Mouse (Mus musculus) macrophage (primary cell): Measurements from ENCODE around the gene 4930568D16Rik. TPM values are rescaled to one million over a fixed set of nuclear protein-coding genes. Genes with fewer than 3 reads are reported as not detected.

Source experiments
- H3K27ac ChIP-seq: fragments of 350-480 bp; formaldehyde crosslinking; 2 replicates; pipeline ENCODE4 v1.9.0; 2021
- H3K36me3 ChIP-seq: fragments of 350-480 bp; formaldehyde crosslinking; 2 replicates; pipeline ENCODE4 v1.9.0; 2021; ENCODE audit errors: inconsistent target
- H3K4me3 ChIP-seq: fragments of 350-480 bp; formaldehyde crosslinking; 2 replicates; pipeline ENCODE4 v1.9.0; 2021; ENCODE audit errors: inconsistent target
- H3K79me2 ChIP-seq: fragments of 350-480 bp; formaldehyde crosslinking; 2 replicates; pipeline ENCODE4 v1.9.0; 2021; ENCODE audit errors: inconsistent target
- WGBS: methylation state at CpG from one replicate; pipeline ENCODE4 v1.1.7; 2026; ENCODE audit warnings: inconsistent platforms; ENCODE audit not compliant: missing documents; 5-methylcytosine and 5-hydroxymethylcytosine counted together
- polyA plus RNA-seq: library from polyadenylated mRNA; stranded (reverse); fragments of 250-400 nt; gene quantifications from 3 replicates; pipeline ENCODE4 v1.2.4, GENCODE M21; 2018; ENCODE audit warnings: inconsistent platforms

Gene 4930568D16Rik
- polyA plus RNA-seq, 1 experiment from 2014 or later = not detected

DNA sequence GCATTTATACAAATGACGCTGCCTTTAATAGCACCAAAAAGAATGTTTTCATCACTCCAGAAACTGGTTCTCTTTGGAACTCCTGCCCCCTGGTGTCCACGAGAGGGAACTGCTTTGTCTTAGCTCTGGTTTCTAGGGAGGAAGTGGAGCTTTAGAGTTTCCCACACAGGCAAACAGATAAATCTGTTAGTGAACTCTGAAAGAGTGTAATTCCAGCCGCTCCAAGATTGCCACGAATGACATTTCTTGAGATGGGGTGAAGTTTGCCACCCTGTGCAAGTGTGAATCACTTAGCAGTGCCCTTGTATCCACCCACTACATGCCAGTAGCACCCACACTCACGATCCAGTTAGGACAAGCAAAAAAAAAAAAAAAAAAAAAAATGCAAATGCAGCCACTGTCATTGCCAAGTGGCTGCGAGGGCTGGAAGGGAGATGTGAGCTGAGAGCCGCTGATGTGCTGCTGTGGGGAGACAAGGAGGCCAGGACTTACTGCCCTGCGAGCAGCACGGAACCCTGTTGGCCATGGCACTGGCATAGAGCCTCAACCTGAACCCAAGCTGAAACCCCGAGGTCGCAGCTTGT is 30.2 kb upstream of the 4930568D16Rik start:
- WGBS = 39% methylated on average over 11 of the region's 11 CpGs
- Histone ChIP-seq H3K36me3 (peaks cover 22% of the 10 kb centered on the region), H3K4me3 (no peak overlapping the region), H3K27ac (no peak overlapping the region), H3K79me2 (no peaks in the 10 kb centered on the region)

DNA sequence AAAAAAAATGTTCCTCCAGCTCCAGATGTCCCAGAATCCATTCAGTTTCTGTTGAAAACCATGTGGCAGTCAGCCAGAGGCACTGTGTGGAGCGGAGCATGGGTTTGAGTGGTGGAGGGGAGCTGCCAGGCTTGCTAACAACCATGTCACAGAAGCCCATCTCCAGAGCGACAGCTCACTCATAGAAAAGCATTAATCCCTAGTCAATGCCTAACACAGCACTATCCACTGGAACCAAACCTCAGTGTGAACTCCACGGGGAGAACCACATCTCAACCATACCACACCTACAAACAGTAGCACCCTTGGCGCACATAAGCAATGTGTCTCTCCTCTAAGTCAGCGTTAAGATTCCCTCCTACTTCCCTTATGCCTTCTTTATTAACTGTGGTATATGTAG is 29.6 kb upstream of the 4930568D16Rik start, which contains the start of gene 4930402F06Rik:
4930402F06Rik (minus strand) TSS at position 80 of the 400 bp plus-strand sequence.
- WGBS = 70% methylated on average over 5 of the region's 5 CpGs
- no peaks in the 10 kb centered on the region for H3K79me2 ChIP-seq
- H3K4me3 ChIP-seq = no peak within 1 kb of the TSS
- peaks cover 17% of the 10 kb centered on the region for H3K36me3 ChIP-seq
- H3K27ac ChIP-seq = no peak within 1 kb of the TSS

DNA sequence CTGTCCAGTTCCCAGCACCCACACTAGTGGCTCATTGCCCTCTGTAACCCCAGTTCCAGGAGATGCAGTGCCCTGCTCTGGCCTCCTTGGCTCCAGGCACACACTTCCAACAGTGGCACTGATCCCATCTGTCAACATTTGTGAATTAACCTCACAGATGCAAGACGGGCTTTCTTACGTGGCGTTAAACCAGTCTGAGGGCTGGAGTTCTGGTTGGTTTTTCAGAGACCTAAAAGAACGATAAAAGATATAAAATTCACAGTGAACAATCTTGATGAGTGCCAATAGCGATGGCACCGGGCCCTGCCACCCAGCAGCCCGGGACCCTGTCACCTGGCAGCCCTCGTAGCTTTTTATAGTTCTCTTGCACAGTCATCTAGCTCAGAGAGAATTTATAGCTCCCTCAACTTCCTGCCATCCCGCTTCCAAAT is 17.9 kb upstream of the 4930568D16Rik start:
- H3K4me3 ChIP-seq = no peak overlapping the region

DNA sequence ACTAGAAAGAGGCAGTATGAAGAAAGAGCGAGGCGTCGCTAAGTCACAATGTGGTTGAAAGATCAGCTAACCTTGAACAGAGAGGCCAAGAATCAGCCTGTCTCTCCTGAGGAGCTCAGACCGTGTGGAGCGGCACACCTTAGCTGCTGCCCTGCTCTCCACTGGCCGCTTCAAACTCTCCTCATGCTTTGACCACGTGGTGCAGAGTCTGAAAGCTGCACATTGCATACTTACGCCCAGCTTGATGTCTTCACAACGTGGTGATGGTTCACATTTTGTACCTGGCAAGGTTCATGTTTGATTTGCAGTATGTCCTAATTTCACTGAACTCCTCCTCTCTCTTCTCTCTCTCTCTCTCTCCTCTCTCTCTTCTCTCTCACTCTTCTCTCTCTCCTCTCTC is 11.8 kb upstream of the 4930568D16Rik start:
- Histone ChIP-seq H3K79me2 (no peaks in the 10 kb centered on the region), H3K27ac (no peak overlapping the region), H3K36me3 (no peaks in the 10 kb centered on the region), H3K4me3 (no peak overlapping the region)
- WGBS = 85% methylated on average over 9 of the region's 9 CpGs

More for the DNA sequence above, 17.9 kb upstream of the 4930568D16Rik start:
- 78% methylated on average over 9 of the region's 9 CpGs for WGBS
- Histone ChIP-seq H3K36me3 (no peaks in the 10 kb centered on the region), H3K79me2 (no peaks in the 10 kb centered on the region), H3K27ac (no peak overlapping the region)

DNA sequence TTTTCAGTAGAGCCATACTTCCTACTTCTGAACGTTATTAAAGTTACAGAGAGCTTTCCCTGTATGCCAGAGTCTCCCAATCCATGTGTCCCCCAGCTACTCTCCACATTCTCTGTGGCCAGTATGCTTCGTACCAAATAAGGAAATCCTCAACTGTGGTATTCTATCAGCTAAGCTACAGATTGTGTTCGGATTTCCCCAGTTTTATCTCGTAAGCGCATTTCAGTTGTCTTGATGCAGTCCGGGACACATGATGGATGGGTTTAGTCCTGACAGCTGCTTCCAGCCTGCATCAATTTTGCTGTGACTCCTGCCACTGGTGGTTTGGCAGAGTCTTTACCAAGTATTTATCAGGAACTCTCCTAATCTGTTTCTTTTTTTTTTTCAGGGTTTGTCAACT is 10.1 kb upstream of the 4930568D16Rik start:
- Histone ChIP-seq H3K4me3 (no peak overlapping the region), H3K36me3 (no peaks in the 10 kb centered on the region), H3K79me2 (no peaks in the 10 kb centered on the region), H3K27ac (no peak overlapping the region)
- 10% methylated on average over 6 of the region's 6 CpGs for WGBS

DNA sequence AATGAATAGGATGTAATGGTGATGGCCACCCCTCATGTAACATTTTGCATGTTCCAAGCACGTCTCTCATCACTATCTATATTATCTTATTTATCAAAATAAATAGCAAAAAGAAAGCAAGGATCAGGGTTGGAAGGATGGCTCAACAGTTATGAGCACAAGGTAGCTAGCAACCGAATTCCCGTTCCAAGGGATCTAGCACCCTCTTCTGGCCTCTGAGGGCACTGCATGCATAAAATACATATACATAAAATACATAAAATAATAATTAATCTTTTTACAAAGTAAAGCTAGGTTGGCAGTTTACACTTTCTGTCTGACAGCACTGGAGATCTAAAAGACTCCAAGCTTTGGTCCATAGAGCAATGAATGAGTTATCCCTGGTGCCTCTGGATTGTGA is 5.5 kb upstream of the 4930568D16Rik start:
- WGBS = 49% methylated on average over 3 of the region's 3 CpGs
- Histone ChIP-seq H3K79me2 (no peaks in the 10 kb centered on the region), H3K36me3 (no peaks in the 10 kb centered on the region), H3K27ac (no peak overlapping the region), H3K4me3 (no peak overlapping the region)

DNA sequence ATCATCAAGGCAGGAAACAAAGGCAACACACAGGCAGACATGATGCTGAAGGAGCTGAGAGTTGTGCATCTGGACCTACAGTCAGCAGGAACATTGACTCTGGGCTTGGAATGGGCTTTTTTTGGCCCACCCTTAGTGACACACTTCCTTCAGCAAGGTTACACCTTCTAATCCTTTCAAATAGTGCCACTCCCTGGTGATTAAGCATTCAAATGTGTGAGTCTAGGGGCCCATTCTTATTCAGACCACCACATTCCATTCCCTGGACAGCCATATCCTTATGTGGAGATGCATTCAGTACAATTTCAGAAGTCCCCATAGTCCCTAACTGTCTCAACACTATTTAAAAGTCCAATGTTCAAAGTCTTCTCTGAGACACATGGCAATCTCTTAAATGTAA is 3.2 kb upstream of the 4930568D16Rik start:
- H3K79me2 ChIP-seq = no peaks in the 10 kb centered on the region

DNA sequence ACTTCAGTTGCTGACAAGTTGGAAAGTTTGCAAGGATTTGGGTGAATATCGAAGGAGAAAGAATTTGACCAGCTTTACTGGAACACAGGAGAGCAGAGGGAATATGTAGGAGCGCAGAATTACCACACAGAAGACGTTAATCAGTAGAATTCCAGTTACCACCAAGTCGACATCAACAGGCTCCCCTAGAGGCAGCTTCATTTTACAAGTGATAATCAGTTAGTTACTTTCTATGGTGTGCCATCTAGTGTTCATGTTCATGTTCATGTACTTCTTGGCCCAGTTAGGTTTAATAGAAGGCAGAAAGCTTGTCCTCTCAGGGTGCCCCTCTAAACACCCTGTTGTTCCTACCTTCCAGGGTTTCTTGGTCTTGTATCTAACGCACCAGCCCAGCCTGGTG is 18.3 kb downstream of the 4930568D16Rik start:
- 39% methylated on average over 5 of the region's 5 CpGs for WGBS
- no peak overlapping the region for H3K27ac ChIP-seq
- no peak overlapping the region for H3K4me3 ChIP-seq
- no peaks in the 10 kb centered on the region for H3K79me2 ChIP-seq
- no peaks in the 10 kb centered on the region for H3K36me3 ChIP-seq

More for the DNA sequence above, 3.2 kb upstream of the 4930568D16Rik start:
- Histone ChIP-seq H3K4me3 (no peak overlapping the region), H3K27ac (no peak overlapping the region), H3K36me3 (no peaks in the 10 kb centered on the region)

DNA sequence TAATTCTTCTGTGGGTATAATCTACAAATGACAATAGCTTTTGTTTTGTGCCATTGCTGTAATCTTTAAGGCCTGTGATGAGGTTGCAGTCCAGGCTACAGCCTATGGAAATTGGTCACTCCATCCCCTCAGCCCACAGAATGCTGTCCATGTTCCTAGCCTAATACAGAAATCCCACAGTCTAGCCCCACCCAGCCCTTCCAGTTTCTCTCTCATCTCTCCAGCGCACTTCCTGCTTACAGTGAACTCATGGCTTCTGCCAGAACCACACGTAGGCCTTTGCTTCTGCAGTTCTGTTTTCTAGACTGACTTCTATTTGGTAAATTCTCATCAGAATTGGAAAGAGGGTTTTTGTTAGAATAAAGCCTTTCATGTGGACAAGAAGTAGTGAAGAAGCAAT is 21.5 kb downstream of the 4930568D16Rik start:
- Histone ChIP-seq H3K79me2 (no peaks in the 10 kb centered on the region), H3K36me3 (no peaks in the 10 kb centered on the region), H3K27ac (no peak overlapping the region), H3K4me3 (no peak overlapping the region)
- WGBS = 7% methylated on average over 2 of the region's 2 CpGs

DNA sequence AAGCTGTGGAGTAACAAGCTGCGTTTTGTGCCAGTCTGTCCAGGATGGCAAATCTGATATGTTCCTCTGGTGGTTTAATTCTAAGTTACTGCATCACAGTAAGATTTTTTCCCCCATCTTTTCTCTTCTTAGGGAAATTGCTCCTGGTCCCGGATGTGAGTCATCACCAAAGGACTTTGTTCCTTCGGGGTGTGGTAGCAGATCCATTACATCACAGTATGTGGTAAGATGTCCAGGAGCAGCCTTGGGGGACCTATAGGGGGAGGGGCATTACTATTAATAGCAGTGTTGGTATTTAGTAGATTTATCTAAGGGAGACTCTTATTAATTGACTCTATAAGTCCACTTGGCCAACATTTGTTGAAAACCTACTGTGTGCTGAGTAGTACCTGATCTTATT is 24.9 kb downstream of the 4930568D16Rik start:
- 21% methylated on average over 3 of the region's 3 CpGs for WGBS
- Histone ChIP-seq H3K4me3 (no peak overlapping the region), H3K79me2 (no peaks in the 10 kb centered on the region), H3K36me3 (no peaks in the 10 kb centered on the region), H3K27ac (peak overlapping the region; percentile 48)

DNA sequence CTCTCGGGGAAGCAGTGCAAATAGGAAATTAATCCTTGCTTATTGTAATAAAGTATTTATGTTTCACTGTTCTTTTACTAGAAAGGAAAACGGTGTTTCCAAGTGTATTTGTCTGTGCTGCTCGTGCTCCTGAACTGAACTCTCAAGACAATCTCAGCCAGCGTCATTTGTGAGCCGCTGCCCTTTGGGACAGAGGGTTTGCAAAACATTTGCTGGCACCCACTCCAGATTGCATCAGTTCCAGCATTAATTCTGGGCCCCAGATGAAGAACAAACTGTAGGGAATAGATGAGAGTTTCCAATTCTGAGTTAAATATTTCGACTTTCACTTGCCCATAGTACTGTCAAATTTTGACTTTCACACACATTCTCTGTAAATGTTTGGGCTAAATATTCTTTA is 28.8 kb downstream of the 4930568D16Rik start:
- 52% methylated on average over 6 of the region's 6 CpGs for WGBS
- Histone ChIP-seq H3K36me3 (no peaks in the 10 kb centered on the region), H3K79me2 (peaks cover 31% of the 10 kb centered on the region), H3K27ac (peak overlapping the region; percentile 92), H3K4me3 (no peak overlapping the region)

DNA sequence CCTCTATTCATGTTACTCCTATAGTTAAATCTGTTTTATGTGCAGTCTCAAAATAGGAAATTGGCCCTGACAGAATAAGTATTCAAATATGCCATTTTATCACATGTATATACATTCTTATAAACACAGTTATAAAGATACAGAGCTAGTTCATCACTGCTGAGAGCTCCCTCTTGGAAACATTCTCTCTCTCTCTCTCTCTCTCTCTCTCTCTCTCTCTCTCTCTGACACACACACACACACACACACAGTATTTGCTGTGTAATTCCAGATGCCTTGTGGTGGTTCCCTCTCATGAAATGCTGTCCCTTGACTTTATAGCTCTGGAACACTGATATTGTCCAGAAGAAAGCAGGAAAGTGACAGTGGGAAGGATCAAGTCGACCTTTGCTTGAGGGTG is 29.5 kb downstream of the 4930568D16Rik start:
- 64% methylated on average over 1 of the region's 1 CpGs for WGBS
- no peak overlapping the region for H3K4me3 ChIP-seq
- peak overlapping the region; percentile 92 for H3K27ac ChIP-seq

DNA sequence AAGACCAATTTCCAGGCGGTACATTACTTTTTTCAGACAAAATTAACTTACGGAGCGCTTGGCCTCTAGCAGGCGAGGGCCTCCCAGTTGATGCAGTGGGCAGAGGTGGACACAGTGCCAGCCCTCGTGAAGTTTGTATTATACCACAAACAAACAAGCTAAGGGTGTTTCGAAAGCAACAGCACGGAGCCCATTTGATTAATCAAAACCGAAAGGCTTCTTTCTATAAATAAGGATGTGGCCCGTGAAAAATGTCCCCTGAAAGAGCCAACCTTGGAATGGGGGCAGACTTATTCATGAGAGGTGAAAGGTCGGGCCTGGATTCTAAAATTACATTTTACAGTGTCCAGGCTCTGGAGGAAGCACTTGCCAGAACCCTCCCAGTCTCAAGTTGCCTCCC is 30.1 kb downstream of the 4930568D16Rik start:
- H3K4me3 ChIP-seq = peak overlapping the region; percentile 97
- peak overlapping the region; percentile 92 for H3K27ac ChIP-seq
- no peaks in the 10 kb centered on the region for H3K36me3 ChIP-seq
- H3K79me2 ChIP-seq = peaks cover 44% of the 10 kb centered on the region
- WGBS = 50% methylated on average over 10 of the region's 10 CpGs

More for the DNA sequence above, 29.5 kb downstream of the 4930568D16Rik start:
- Histone ChIP-seq H3K36me3 (no peaks in the 10 kb centered on the region), H3K79me2 (peaks cover 37% of the 10 kb centered on the region)

DNA sequence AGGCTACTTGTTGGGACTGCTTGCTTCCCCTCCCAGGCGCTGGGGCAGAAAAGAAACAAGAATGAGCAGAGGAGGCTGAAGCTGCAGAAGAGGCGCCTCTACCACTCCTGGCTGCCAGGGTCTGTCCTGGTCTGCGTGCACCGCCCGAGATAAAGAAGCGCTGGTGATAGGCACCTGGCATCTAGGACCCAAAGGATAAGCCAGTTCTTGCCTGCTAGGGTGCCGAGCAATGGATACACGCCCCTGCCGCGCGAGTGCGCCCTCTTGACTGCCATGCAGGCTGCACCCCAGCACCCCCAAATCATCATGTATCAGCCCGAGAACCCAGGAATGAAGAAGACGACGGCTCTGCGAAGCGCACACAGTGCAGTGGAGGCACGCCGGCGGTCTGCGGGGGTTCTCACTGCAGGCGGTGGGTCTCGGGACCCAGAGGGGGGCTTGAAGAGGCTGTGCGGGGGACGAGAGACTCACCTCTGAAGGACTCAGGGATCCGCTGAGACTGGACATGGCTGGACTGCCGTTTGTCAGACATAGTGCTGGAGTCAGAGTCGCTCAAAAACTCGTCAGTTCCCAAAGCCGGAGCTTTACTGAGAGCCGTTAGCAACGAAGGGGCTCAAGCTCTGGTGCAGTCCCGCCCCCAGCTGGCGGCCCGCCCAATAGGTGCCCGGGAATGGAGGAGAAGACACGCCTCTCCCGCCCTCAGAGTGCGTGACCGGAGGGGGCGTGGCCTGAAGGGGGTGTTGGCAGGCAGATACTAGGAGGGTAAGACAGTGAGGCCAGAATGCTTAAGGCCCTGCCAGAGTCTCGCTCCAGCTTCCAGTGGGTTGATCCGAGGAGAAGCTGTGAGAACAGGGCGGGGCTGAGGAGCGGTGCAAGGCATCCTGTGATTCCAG is 30.9 kb downstream of the 4930568D16Rik start, which contains the start of gene Stom:
Stom (minus strand) TSS at position 589 of the 893 bp plus-strand sequence.
- 1% methylated on average over 44 of the region's 45 CpGs for WGBS
- Histone ChIP-seq H3K79me2 (peaks cover 51% of the 10 kb centered on the region), H3K36me3 (no peaks in the 10 kb centered on the region), H3K4me3 (peak within 1 kb of the TSS; percentile 97), H3K27ac (peak within 1 kb of the TSS; percentile 92)

DNA sequence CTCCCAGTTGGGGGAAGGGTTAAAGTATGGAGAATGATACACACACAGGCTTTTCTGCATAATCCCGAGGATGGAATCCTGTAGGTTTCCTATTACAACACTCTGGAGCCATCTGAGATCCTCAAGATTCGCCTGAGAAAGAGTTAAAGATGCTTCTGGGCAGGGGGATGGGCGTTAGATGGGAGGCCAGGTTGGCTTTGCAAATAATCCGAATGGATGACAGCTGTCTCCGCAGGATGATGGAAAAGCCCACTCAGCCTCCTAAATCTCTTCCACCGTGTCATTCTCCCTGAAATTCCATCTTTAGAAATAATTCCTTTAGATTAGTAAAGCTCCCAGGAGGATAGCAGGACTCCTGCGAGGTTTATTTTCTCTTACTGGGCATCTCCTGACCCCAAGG is 31.9 kb downstream of the 4930568D16Rik start:
- peaks cover 61% of the 10 kb centered on the region for H3K79me2 ChIP-seq
- WGBS = 66% methylated on average over 7 of the region's 7 CpGs
- no peaks in the 10 kb centered on the region for H3K36me3 ChIP-seq
- peak overlapping the region; percentile 92 for H3K27ac ChIP-seq
- peak overlapping the region; percentile 97 for H3K4me3 ChIP-seq
